Mouse (Mus musculus) limb, embryonic 14.5 days (tissue): ENCODE measurements around the gene Elmsan1. TPM values are rescaled to one million over a fixed set of nuclear protein-coding genes. Genes with fewer than 3 reads are reported as not detected.
"Not testable (repeated sequence)": the region's sequence is repeated elsewhere in the genome, so short reads cannot be mapped to it uniquely, and the experiment has no call there.

ENCODE experiments used
- ATAC-seq: fragments of 200-750 bp; cut with Nextera tagmentation; 2 replicates; pipeline ENCODE4 v1.8.0; 2017; ENCODE audit warnings: low read depth, moderate number of reproducible peaks, moderate TSS enrichment; ENCODE audit not compliant: low FRiP score
- DNase-seq: peaks from one replicate; pipeline ENCODE4 v3.0.0-alpha.2; 2015; ENCODE audit warnings: low spot score
- H3K27ac ChIP-seq: fragments of 300-500 bp; sonication (generic); replicated peaks from 2 replicates; pipeline ENCODE4 v1.5.1; 2014; ENCODE audit warnings: low read depth, mild to moderate bottlenecking, low read length, moderate library complexity, mixed read lengths
- H3K27me3 ChIP-seq: fragments of 300-500 bp; sonication (generic); 2 replicates; pipeline ENCODE4 v1.6.1; 2014; ENCODE audit warnings: low read length, mixed read lengths; ENCODE audit not compliant: control insufficient read depth, insufficient read depth
- H3K36me3 ChIP-seq: fragments of 300-500 bp; sonication (generic); 2 replicates; pipeline ENCODE4 v1.6.1; 2014; ENCODE audit warnings: mild to moderate bottlenecking, low read length, moderate library complexity, mixed read lengths; ENCODE audit not compliant: control insufficient read depth, insufficient read depth
- H3K4me1 ChIP-seq: fragments of 300-500 bp; sonication (generic); 2 replicates; pipeline ENCODE4 v1.6.1; 2014; ENCODE audit warnings: antibody characterized with exemption, low read length, mixed read lengths; ENCODE audit not compliant: control insufficient read depth, insufficient read depth
- H3K4me2 ChIP-seq: fragments of 300-500 bp; sonication (generic); replicated peaks from 2 replicates; pipeline ENCODE4 v1.6.1; 2014; ENCODE audit warnings: low read depth, mild to moderate bottlenecking, low read length, moderate library complexity; ENCODE audit not compliant: severe bottlenecking
- H3K4me3 ChIP-seq: fragments of 300-500 bp; sonication (generic); replicated peaks from 2 replicates; pipeline ENCODE4 v1.5.1; 2014; ENCODE audit warnings: low read length
- H3K9ac ChIP-seq: fragments of 300-500 bp; sonication (generic); 2 replicates; pipeline ENCODE4 v1.6.1; 2014; ENCODE audit warnings: mild to moderate bottlenecking, low read depth, low read length, moderate library complexity; ENCODE audit not compliant: severe bottlenecking
- H3K9me3 ChIP-seq: fragments of 300-500 bp; sonication (generic); 2 replicates; pipeline ENCODE4 v1.6.1; 2016; ENCODE audit warnings: low read length; ENCODE audit not compliant: control insufficient read depth
- POLR2A ChIP-seq: fragments of 200-500 bp; IDR thresholded peaks from 2 replicates; pipeline ENCODE4 v1.8.0; 2012; ENCODE audit warnings: inconsistent platforms, mild to moderate bottlenecking, moderate library complexity, borderline replicate concordance; ENCODE audit not compliant: insufficient read depth, insufficient read length; ENCODE audit errors: extremely low read depth
- WGBS: fragments of 180-500 bp; shearing (Covaris S2); extraction: QIAGEN DNeasy Blood & Tissue Kit; methylation state at CpG from one replicate; pipeline ENCODE4 v1.1.7; 2014; 5-methylcytosine and 5-hydroxymethylcytosine counted together
- polyA plus RNA-seq, 2 experiments: library from polyadenylated mRNA; depleted of rRNA in 1 of 2; stranded (reverse) in 1 of 2; unstranded in 1 of 2; fragments of >200 nt; fragmentation: Nextera tagmentation in 1 of 2; extraction: Ambion mirVana in 1 of 2; gene quantifications; 2 replicates each; pipeline versions ENCODE4 v1.2.1 to v1.2.3; 2012 to 2014

Elmsan1 gene
- polyA plus RNA-seq, 2 experiments = 11.8 to 14.4 TPM

- Histone ChIP-seq H3K9ac (no peak overlapping the region), H3K4me1 (no peaks in the 10 kb centered on the region), H3K27ac (no peak overlapping the region), H3K4me2 (no peak overlapping the region), H3K27me3 (no peaks in the 10 kb centered on the region), H3K4me3 (no peak overlapping the region), H3K36me3 (no peaks in the 10 kb centered on the region), H3K9me3 (no peaks in the 10 kb centered on the region)
- TF ChIP-seq POLR2A = no peak
- ATAC-seq (no peak), DNase-seq (no peak)
- 67% methylated on average over 1 of the region's 1 CpGs for WGBS
Measured at GRCm38 (mm10) chr12:84107692-84108091, 111.0 kb downstream of the Elmsan1 start.

- Histone ChIP-seq H3K27ac (no peak overlapping the region), H3K4me2 (no peak overlapping the region), H3K36me3 (no peaks in the 10 kb centered on the region), H3K27me3 (no peaks in the 10 kb centered on the region), H3K4me1 (no peaks in the 10 kb centered on the region), H3K9ac (no peak overlapping the region), H3K9me3 (no peaks in the 10 kb centered on the region), H3K4me3 (no peak overlapping the region)
- no peak for TF ChIP-seq POLR2A
- DNase-seq (no peak), ATAC-seq (no peak)
- WGBS = 72% methylated on average over 3 of the region's 3 CpGs
Measured at GRCm38 (mm10) chr12:84107012-84107411, 111.7 kb downstream of the Elmsan1 start.

GRCm38 (mm10) chr12:84101493-84101845, 117.2 kb downstream of the Elmsan1 start:
- Histone ChIP-seq H3K9ac (peak overlapping the region; percentile 68), H3K9me3 (no peaks in the 10 kb centered on the region), H3K4me3 (peak overlapping the region; percentile 49), H3K27me3 (no peaks in the 10 kb centered on the region), H3K4me2 (peak overlapping the region; percentile 66), H3K4me1 (no peaks in the 10 kb centered on the region), H3K27ac (no peak overlapping the region), H3K36me3 (no peaks in the 10 kb centered on the region)
- DNase-seq = no peak
- WGBS = 47% methylated on average over 2 of the region's 2 CpGs
- no peak for TF ChIP-seq POLR2A
- ATAC-seq = no peak

- Histone ChIP-seq H3K4me3 (peak within 1 kb of the TSS; percentile 49), H3K4me2 (peak within 1 kb of the TSS; percentile 66), H3K9ac (peak within 1 kb of the TSS; percentile 68)
- TF ChIP-seq POLR2A = 0 out of 2 replicates have a peak, but pooled peaks have one; percentile 32
- WGBS = 1% methylated on average over 42 of the region's 80 CpGs
- DNase-seq (peak; percentile 62), ATAC-seq (peak; percentile 68)
- H3K27ac ChIP-seq, H3K9me3 ChIP-seq, H3K27me3 ChIP-seq, H3K36me3 ChIP-seq, H3K4me1 ChIP-seq: not testable (repeated sequence)
Measured at GRCm38 (mm10) chr12:84100604-84101492, 117.8 kb downstream of the Elmsan1 start, which contains the start of gene Acot6. Gene Acot6 (plus strand): TSS chr12:84100654.

GRCm38 (mm10) chr12:84100071-84100470, 118.6 kb downstream of the Elmsan1 start:
- ATAC-seq = no peak
- peak overlapping the region; percentile 49 for H3K4me3 ChIP-seq
- 69% methylated on average over 1 of the region's 1 CpGs for WGBS

More at GRCm38 (mm10) chr12:84100071-84100470, 118.6 kb downstream of the Elmsan1 start:
- H3K36me3 ChIP-seq = no peaks in the 10 kb centered on the region
- no peak overlapping the region for H3K9ac ChIP-seq
- H3K27ac ChIP-seq = no peak overlapping the region
- peak overlapping the region; percentile 66 for H3K4me2 ChIP-seq
- H3K9me3 ChIP-seq = no peaks in the 10 kb centered on the region
- H3K27me3 ChIP-seq = no peaks in the 10 kb centered on the region
- no peak for DNase-seq
- TF ChIP-seq POLR2A = no peak
- no peaks in the 10 kb centered on the region for H3K4me1 ChIP-seq
